Mouse (Mus musculus): ENCODE results near the gene Gtf3c4. TPM values are rescaled to one million over a fixed set of nuclear protein-coding genes. Genes with fewer than 3 reads are reported as not detected.

Gtf3c4 gene
- total RNA-seq, 2 experiments from 2014 or later = 35.5 to 41.1 TPM

DNA sequence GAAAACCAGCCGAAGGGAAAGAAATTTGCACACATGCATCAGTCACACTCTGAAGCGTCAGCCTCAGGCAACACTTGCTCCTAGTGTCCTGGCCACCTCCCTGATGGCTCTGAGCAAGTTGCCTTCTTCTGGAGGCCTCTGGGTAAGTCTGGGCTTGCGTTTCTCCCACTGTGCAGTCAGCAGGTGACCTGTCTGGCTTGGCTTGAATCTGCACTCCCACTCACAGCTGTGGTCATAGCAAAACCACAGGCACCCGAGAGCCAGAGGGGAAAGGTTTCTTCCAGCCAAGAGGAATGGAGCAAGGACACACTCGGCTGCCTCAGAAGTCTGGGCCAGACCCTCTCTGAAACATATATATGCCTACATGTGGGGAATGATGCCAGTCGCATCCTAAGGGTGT lies 31.3 kb downstream of the Gtf3c4 start:
- no peak for DNase-seq (ENCODE audit: low spot score in 2 of 2)

- DNase-seq (ENCODE audit: low spot score in 2 of 2) = no peak
These were observed 36.8 kb downstream of the Gtf3c4 start for GRCm38 (mm10) chr2:28803406-28803805.

GRCm38 (mm10) chr2:28799575-28799974 lies 40.6 kb downstream of the Gtf3c4 start:
- DNase-seq (ENCODE audit: low spot score in 2 of 2) = no peak

DNA sequence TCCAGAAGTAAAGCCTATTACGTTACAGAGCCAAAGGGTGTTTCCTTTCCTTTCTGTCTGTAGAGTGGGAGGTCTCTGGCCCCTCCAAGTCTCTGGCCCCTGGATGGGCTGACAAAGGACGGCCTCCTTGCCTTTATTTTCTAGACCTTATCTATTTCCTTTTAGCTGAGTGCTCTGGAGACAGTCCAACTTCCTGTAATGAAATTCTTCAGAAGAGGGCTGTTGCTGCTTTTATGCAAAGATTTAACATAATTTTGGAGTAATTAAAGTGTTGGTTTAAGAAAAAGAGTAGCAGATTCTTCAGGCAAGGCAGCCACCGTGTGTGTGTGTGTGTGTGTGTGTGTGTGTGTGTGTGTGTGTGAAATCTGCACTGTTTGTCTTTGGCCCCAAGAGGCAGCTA lies 41.8 kb downstream of the Gtf3c4 start:
- no peak for DNase-seq (ENCODE audit: low spot score in 2 of 2)

GRCm38 (mm10) chr2:28797490-28798106 lies 42.6 kb downstream of the Gtf3c4 start:
- peak in 1 of 2 experiments; percentile 31 for DNase-seq (ENCODE audit: low spot score in 2 of 2)

GRCm38 (mm10) chr2:28796298-28796697 lies 43.9 kb downstream of the Gtf3c4 start:
- DNase-seq (ENCODE audit: low spot score in 2 of 2) = no peak

- DNase-seq (ENCODE audit: low spot score in 2 of 2) = no peak
These were observed 45.5 kb downstream of the Gtf3c4 start for GRCm38 (mm10) chr2:28794623-28795022.

GRCm38 (mm10) chr2:28792931-28793610 lies 47.1 kb downstream of the Gtf3c4 start:
- peak in 1 of 2 experiments; percentile 54 for DNase-seq (ENCODE audit: low spot score in 2 of 2)

GRCm38 (mm10) chr2:28787067-28787619 lies 53.0 kb downstream of the Gtf3c4 start:
- DNase-seq (ENCODE audit: low spot score in 2 of 2) = no peak

DNA sequence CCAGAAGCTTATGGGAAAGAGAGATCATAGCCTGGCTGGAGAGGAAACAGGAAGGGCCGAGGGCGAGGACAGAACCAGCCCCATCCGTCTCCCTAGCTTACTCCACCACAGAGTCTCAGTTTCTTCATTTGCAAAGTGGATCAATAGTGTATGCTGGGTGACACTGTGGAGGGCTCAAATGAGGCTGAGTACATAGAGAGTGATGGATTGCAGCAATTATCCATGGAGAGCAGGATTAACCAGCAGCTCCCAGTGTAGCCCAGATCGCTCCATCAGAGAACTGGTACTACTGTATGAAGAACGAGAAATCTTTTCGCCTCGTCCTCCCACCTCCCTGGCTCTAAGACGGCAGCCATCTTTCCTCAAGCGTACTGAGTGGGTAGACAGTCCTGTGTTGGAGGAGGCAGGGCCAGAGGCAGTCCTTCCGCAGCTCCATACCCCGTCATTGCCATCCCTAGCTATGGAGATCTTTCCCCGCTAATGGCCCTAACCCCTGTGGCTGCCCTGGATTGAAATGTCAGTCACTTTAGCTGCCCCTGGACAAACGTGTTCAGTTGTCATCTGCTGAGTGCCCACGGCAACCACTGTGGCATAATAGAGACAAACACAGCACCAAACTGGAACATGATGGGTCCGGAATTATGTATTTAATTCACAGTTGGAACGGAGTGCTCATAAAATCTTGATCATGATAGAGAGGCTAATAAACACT lies 53.6 kb downstream of the Gtf3c4 start:
- no peak for DNase-seq (ENCODE audit: low spot score in 2 of 2)

GRCm38 (mm10) chr2:28781310-28781709 lies 58.9 kb downstream of the Gtf3c4 start:
- DNase-seq (ENCODE audit: low spot score in 2 of 2) = no peak

- no peak for DNase-seq (ENCODE audit: low spot score in 2 of 2)
These were observed 60.0 kb downstream of the Gtf3c4 start for GRCm38 (mm10) chr2:28780001-28780782.

GRCm38 (mm10) chr2:28776728-28777127 lies 63.4 kb downstream of the Gtf3c4 start:
- DNase-seq (ENCODE audit: low spot score in 2 of 2) = no peak

- no peak for DNase-seq (ENCODE audit: low spot score in 2 of 2)
These were observed 66.1 kb downstream of the Gtf3c4 start for GRCm38 (mm10) chr2:28774073-28774472.

Other genes starting within 250 kb of the Gtf3c4 start
- not detected for gene Gfi1b, start 218.4 kb downstream of the Gtf3c4 start, total RNA-seq (2021)
- 10 to 100 TPM; 39.7 to 43.6 TPM for gene Tsc1, start 199.1 kb downstream of the Gtf3c4 start, total RNA-seq (2021)
- gene Spaca9, start 140.6 kb downstream of the Gtf3c4 start, total RNA-seq (2021) = 1 to 10 TPM in 1 of 2 experiments, not detected in 1; 2.0 TPM
- gene Ak8, start 140.2 kb downstream of the Gtf3c4 start, total RNA-seq (2021) = 1 to 10 TPM in 1 of 2 experiments, under 1 TPM in 1; 0.67 to 1.5 TPM
- 1 to 10 TPM; 7.4 to 8.0 TPM for gene Ddx31, start within 50 bp of the Gtf3c4 start, total RNA-seq (2021)
- gene Barhl1, start 76.3 kb upstream of the Gtf3c4 start, total RNA-seq (2021) = under 1 TPM; 0.14 to 0.28 TPM
- 1 to 10 TPM in 1 of 2 experiments, under 1 TPM in 1; 0.69 to 1.2 TPM for gene Cfap77, start 214.7 kb upstream of the Gtf3c4 start, total RNA-seq (2021)
- gene Ttf1, start 219.9 kb upstream of the Gtf3c4 start, total RNA-seq (2021) = 10 to 100 TPM; 11.2 to 12.5 TPM